Mouse (Mus musculus) neural tube, embryonic 11.5 days (tissue): ENCODE measurements around the gene Ckb. TPM values are rescaled to one million over a fixed set of nuclear protein-coding genes. Genes with fewer than 3 reads are reported as not detected.
A peak's percentile ranks its signal among the peaks of the same experiment; 100 is the strongest.

Experiments used
- ATAC-seq: fragments of 200-750 bp; cut with Nextera tagmentation; 2 replicates; pipeline ENCODE4 v1.8.0; 2017; ENCODE audit warnings: moderate number of reproducible peaks, mild to moderate bottlenecking, moderate TSS enrichment, moderate library complexity; ENCODE audit not compliant: insufficient read depth, low FRiP score, low TSS enrichment
- DNase-seq: peaks from one replicate; pipeline ENCODE4 v3.0.0-alpha.2; 2015; ENCODE audit warnings: low spot score
- H3K27ac ChIP-seq: fragments of 300-500 bp; sonication (generic); 2 replicates; pipeline ENCODE4 v1.5.1; 2014; ENCODE audit warnings: low read depth, mild to moderate bottlenecking, low read length
- H3K27me3 ChIP-seq: fragments of 300-500 bp; sonication (generic); 2 replicates; pipeline ENCODE4 v1.6.1; 2014; ENCODE audit warnings: mild to moderate bottlenecking, low read length, mixed read lengths; ENCODE audit not compliant: control insufficient read depth, insufficient read depth
- H3K36me3 ChIP-seq: fragments of 300-500 bp; sonication (generic); 2 replicates; pipeline ENCODE4 v1.6.1; 2014; ENCODE audit warnings: mild to moderate bottlenecking, low read length, moderate library complexity, mixed read lengths; ENCODE audit not compliant: control insufficient read depth, insufficient read depth
- H3K4me1 ChIP-seq: fragments of 300-500 bp; sonication (generic); 2 replicates; pipeline ENCODE4 v1.6.1; 2014; ENCODE audit warnings: low read length, mixed read lengths; ENCODE audit not compliant: control insufficient read depth, insufficient read depth
- H3K4me2 ChIP-seq: fragments of 300-500 bp; sonication (generic); 2 replicates; pipeline ENCODE4 v1.6.1; 2014; ENCODE audit warnings: low read depth, mild to moderate bottlenecking, moderate library complexity
- H3K4me3 ChIP-seq: fragments of 300-500 bp; sonication (generic); 2 replicates; pipeline ENCODE4 v1.5.1; 2014; ENCODE audit warnings: low read depth, low read length
- H3K9ac ChIP-seq: fragments of 300-500 bp; sonication (generic); 2 replicates; pipeline ENCODE4 v1.6.1; 2014; ENCODE audit warnings: mild to moderate bottlenecking, low read length
- H3K9me3 ChIP-seq: fragments of 300-500 bp; sonication (generic); 2 replicates; pipeline ENCODE4 v1.6.1; 2016; ENCODE audit warnings: low read length; ENCODE audit not compliant: control insufficient read depth
- WGBS: fragments of 180-500 bp; shearing (Covaris S2); extraction: QIAGEN DNeasy Blood & Tissue Kit; methylation state at CpG from one replicate; pipeline ENCODE4 v1.1.7; 2014; 5-methylcytosine and 5-hydroxymethylcytosine counted together
- polyA plus RNA-seq: library from polyadenylated mRNA; unstranded; fragments of >200 nt; fragmentation: Nextera tagmentation; extraction: Ambion mirVana; gene quantifications from 2 replicates; pipeline ENCODE4 v1.2.1, GENCODE M21; 2014

Ckb gene
- polyA plus RNA-seq, 1 experiment from 2014 or later: 2,271 TPM

- Histone ChIP-seq H3K27me3 (no peaks in the 10 kb centered on the region), H3K9me3 (no peaks in the 10 kb centered on the region), H3K9ac (peak overlapping the region; percentile 14; the same call in 1 of the 2 replicates), H3K4me2 (no peak overlapping the region), H3K4me3 (no peak overlapping the region), H3K4me1 (peaks cover 47% of the 10 kb centered on the region), H3K36me3 (no peaks in the 10 kb centered on the region), H3K27ac (peak overlapping the region; percentile 92)
- 23% methylated on average over 6 of the region's 6 CpGs for WGBS
- ATAC-seq (no peak), DNase-seq (peak; percentile 84)
Measured at GRCm38 (mm10) chr12:111696239-111696638, 24.1 kb upstream of the Ckb start.

- Histone ChIP-seq H3K4me2 (peak overlapping the region; percentile 32), H3K9me3 (no peaks in the 10 kb centered on the region), H3K4me3 (no peak overlapping the region), H3K9ac (peak overlapping the region; percentile 46), H3K4me1 (peaks cover 56% of the 10 kb centered on the region), H3K36me3 (no peaks in the 10 kb centered on the region), H3K27me3 (no peaks in the 10 kb centered on the region), H3K27ac (peak overlapping the region; percentile 92)
- WGBS: 47% methylated on average over 12 of the region's 13 CpGs
- DNase-seq (peak; percentile 72), ATAC-seq (peak; percentile 49)
Measured at GRCm38 (mm10) chr12:111694880-111695804, 23.0 kb upstream of the Ckb start.

- peak; percentile 27 for ATAC-seq
Measured at GRCm38 (mm10) chr12:111694271-111694781, 22.2 kb upstream of the Ckb start.

GRCm38 (mm10) chr12:111693341-111694270 is 21.5 kb upstream of the Ckb start:
- Histone ChIP-seq H3K9ac (peak overlapping the region; percentile 45), H3K4me2 (peak overlapping the region; percentile 32), H3K27me3 (no peaks in the 10 kb centered on the region), H3K4me3 (no peak overlapping the region), H3K4me1 (peaks cover 56% of the 10 kb centered on the region), H3K36me3 (no peaks in the 10 kb centered on the region), H3K9me3 (no peaks in the 10 kb centered on the region), H3K27ac (peak overlapping the region; percentile 92)
- peak; percentile 89 for DNase-seq
- 21% methylated on average over 18 of the region's 18 CpGs for WGBS
- ATAC-seq: peak; percentile 81

More at GRCm38 (mm10) chr12:111694271-111694781, 22.2 kb upstream of the Ckb start:
- no peaks in the 10 kb centered on the region for H3K27me3 ChIP-seq
- no peaks in the 10 kb centered on the region for H3K9me3 ChIP-seq
- peak overlapping the region; percentile 92 for H3K27ac ChIP-seq
- 6% methylated on average over 12 of the region's 12 CpGs for WGBS
- H3K4me1 ChIP-seq: peaks cover 56% of the 10 kb centered on the region
- no peak overlapping the region for H3K4me3 ChIP-seq
- DNase-seq: no peak
- H3K36me3 ChIP-seq: no peaks in the 10 kb centered on the region
- peak overlapping the region; percentile 32 for H3K4me2 ChIP-seq
- peak overlapping the region; percentile 45 for H3K9ac ChIP-seq

GRCm38 (mm10) chr12:111692899-111693298 is 20.8 kb upstream of the Ckb start:
- H3K27me3 ChIP-seq: no peaks in the 10 kb centered on the region
- 64% methylated on average over 5 of the region's 5 CpGs for WGBS
- H3K9ac ChIP-seq: peak overlapping the region; percentile 45
- H3K9me3 ChIP-seq: no peaks in the 10 kb centered on the region
- peak overlapping the region; percentile 92 for H3K27ac ChIP-seq
- ATAC-seq: no peak
- no peak overlapping the region for H3K4me2 ChIP-seq
- no peak overlapping the region for H3K4me3 ChIP-seq
- no peak for DNase-seq
- peaks cover 56% of the 10 kb centered on the region for H3K4me1 ChIP-seq
- no peaks in the 10 kb centered on the region for H3K36me3 ChIP-seq

- H3K4me1 ChIP-seq: peaks cover 65% of the 10 kb centered on the region
- H3K4me2 ChIP-seq: 0 out of 2 replicates have a peak overlapping the region, but pooled peaks have one; percentile 14
- no peaks in the 10 kb centered on the region for H3K9me3 ChIP-seq
- H3K4me3 ChIP-seq: no peak overlapping the region
- ATAC-seq: peak; percentile 20; the same call in 1 of the 2 replicates
- H3K27ac ChIP-seq: peak overlapping the region; percentile 92
- 5% methylated on average over 5 of the region's 5 CpGs for WGBS
- H3K9ac ChIP-seq: peak overlapping the region; percentile 18; the same call in 1 of the 2 replicates
- no peaks in the 10 kb centered on the region for H3K27me3 ChIP-seq
- DNase-seq: peak; percentile 77
- no peaks in the 10 kb centered on the region for H3K36me3 ChIP-seq
Measured at GRCm38 (mm10) chr12:111691346-111691872, 19.3 kb upstream of the Ckb start.

GRCm38 (mm10) chr12:111689426-111689825 is 17.3 kb upstream of the Ckb start:
- 89% methylated on average over 11 of the region's 11 CpGs for WGBS
- Histone ChIP-seq H3K9me3 (no peaks in the 10 kb centered on the region), H3K36me3 (no peaks in the 10 kb centered on the region), H3K4me3 (no peak overlapping the region), H3K9ac (no peak overlapping the region), H3K27me3 (no peaks in the 10 kb centered on the region), H3K27ac (no peak overlapping the region), H3K4me1 (peaks cover 48% of the 10 kb centered on the region), H3K4me2 (no peak overlapping the region)
- DNase-seq (no peak), ATAC-seq (no peak)

- no peak overlapping the region for H3K4me2 ChIP-seq
- H3K9ac ChIP-seq: no peak overlapping the region
- no peaks in the 10 kb centered on the region for H3K36me3 ChIP-seq
- no peaks in the 10 kb centered on the region for H3K9me3 ChIP-seq
- peak overlapping the region; percentile 30; the same call in 1 of the 2 replicates for H3K27ac ChIP-seq
- no peak overlapping the region for H3K4me3 ChIP-seq
- H3K4me1 ChIP-seq: peaks cover 35% of the 10 kb centered on the region
- H3K27me3 ChIP-seq: no peaks in the 10 kb centered on the region
- DNase-seq (no peak), ATAC-seq (no peak)
- WGBS: 41% methylated on average over 2 of the region's 2 CpGs
Measured at GRCm38 (mm10) chr12:111688069-111688428, 15.9 kb upstream of the Ckb start.
